Mouse (Mus musculus) myocyte (in vitro differentiated cells): ENCODE results near the gene Lrrc4c. TPM values are rescaled to one million over a fixed set of nuclear protein-coding genes. Genes with fewer than 3 reads are reported as not detected.

Experiments
- H3K27me3 ChIP-seq: one replicate; pipeline ENCODE4 v1.6.1; 2011; ENCODE audit not compliant: control insufficient read depth, insufficient read depth, insufficient read length
- H3K36me3 ChIP-seq: one replicate; pipeline ENCODE4 v1.6.1; 2011; ENCODE audit not compliant: control insufficient read depth, insufficient read depth
- H3K4me2 ChIP-seq: one replicate; pipeline ENCODE4 v1.6.1; 2011; ENCODE audit warnings: low read depth, control low read depth
- H3K4me3 ChIP-seq: one replicate; pipeline ENCODE4 v1.5.1; 2011; ENCODE audit warnings: mild to moderate bottlenecking, control low read depth, moderate library complexity
- H3K79me2 ChIP-seq: one replicate; pipeline ENCODE4 v1.6.1; 2011; ENCODE audit not compliant: control insufficient read depth, insufficient read depth
- H3ac ChIP-seq: one replicate; pipeline ENCODE4 v1.6.1; 2011; ENCODE audit not compliant: control insufficient read depth, insufficient read length
- CEBPB ChIP-seq: IDR thresholded peaks from 2 replicates; pipeline ENCODE4 v1.6.1; 2011; ENCODE audit warnings: mild to moderate bottlenecking, moderate library complexity; ENCODE audit not compliant: poor library complexity, insufficient read depth, severe bottlenecking
- E2F4 ChIP-seq: IDR thresholded peaks from one replicate; pipeline ENCODE4 v1.6.1; 2011; ENCODE audit warnings: mild to moderate bottlenecking, control low read depth, moderate library complexity; ENCODE audit not compliant: insufficient read depth
- MAX ChIP-seq: IDR thresholded peaks from one replicate; pipeline ENCODE4 v1.6.1; 2011; ENCODE audit warnings: low read depth, mild to moderate bottlenecking, control low read depth
- MYOD1 ChIP-seq, 3 experiments: IDR thresholded peaks; one replicate each; pipeline ENCODE4 v1.6.1; 2011; ENCODE audit warnings: control low read depth in 2 of 3, low read depth in 2 of 3, mild to moderate bottlenecking in 2 of 3, moderate library complexity in 1 of 3; ENCODE audit not compliant: insufficient read length in 2 of 3, control insufficient read depth in 1 of 3
- MYOG ChIP-seq, 3 experiments: IDR thresholded peaks; one replicate each; pipeline ENCODE4 v1.6.1; 2011; ENCODE audit warnings: control low read depth in 2 of 3, low read depth in 2 of 3, mild to moderate bottlenecking in 2 of 3; ENCODE audit not compliant: insufficient read length in 2 of 3, control insufficient read depth in 1 of 3, insufficient read depth in 1 of 3
- POLR2A ChIP-seq: IDR thresholded peaks from one replicate; pipeline ENCODE4 v1.6.1; 2011; ENCODE audit warnings: low read depth, mild to moderate bottlenecking, control low read depth, moderate library complexity; ENCODE audit not compliant: insufficient read length
- POLR2AphosphoS2 ChIP-seq: IDR thresholded peaks from one replicate; pipeline ENCODE4 v1.6.1; 2011; ENCODE audit warnings: low read depth, control low read depth; ENCODE audit not compliant: insufficient read length
- REST ChIP-seq: IDR thresholded peaks from one replicate; pipeline ENCODE4 v1.6.1; 2011; ENCODE audit warnings: mild to moderate bottlenecking, control low read depth, moderate library complexity; ENCODE audit not compliant: insufficient read depth, insufficient read length
- SRF ChIP-seq: IDR thresholded peaks from one replicate; pipeline ENCODE4 v1.6.1; 2011; ENCODE audit warnings: low read depth; ENCODE audit not compliant: control insufficient read depth, insufficient read length
- TCF12 ChIP-seq: IDR thresholded peaks from one replicate; pipeline ENCODE4 v1.6.1; 2011; ENCODE audit warnings: mild to moderate bottlenecking, control low read depth; ENCODE audit not compliant: poor library complexity, insufficient read depth, severe bottlenecking
- TCF3 ChIP-seq: IDR thresholded peaks from one replicate; pipeline ENCODE4 v1.6.1; 2011; ENCODE audit warnings: low read depth, control low read depth; ENCODE audit not compliant: insufficient read length
- USF1 ChIP-seq: IDR thresholded peaks from one replicate; pipeline ENCODE4 v1.6.1; 2011; ENCODE audit warnings: low read depth, mild to moderate bottlenecking, control low read depth, moderate library complexity
- polyA plus RNA-seq: library from polyadenylated mRNA; unstranded; fragments of >200 nt; fragmentation: generic; extraction: Trizol; gene quantifications from one replicate; pipeline ENCODE4 v1.2.1, GENCODE M21; 2012; ENCODE audit warnings: missing spikeins

Gene Lrrc4c
- polyA plus RNA-seq, 1 experiment = 1.1 TPM

GRCm38 (mm10) chr2:97467664-97468063, 1149.7 kb downstream of the Lrrc4c start:
- Histone ChIP-seq H3K4me2 (peak overlapping the region; percentile 63), H3K36me3 (no peaks in the 10 kb centered on the region), H3K79me2 (peaks cover 33% of the 10 kb centered on the region), H3K27me3 (no peaks in the 10 kb centered on the region), H3ac (peak overlapping the region; percentile 30), H3K4me3 (peak overlapping the region; percentile 74)
- no peak for TF ChIP-seq SRF
- TF ChIP-seq TCF3 = no peak

DNA sequence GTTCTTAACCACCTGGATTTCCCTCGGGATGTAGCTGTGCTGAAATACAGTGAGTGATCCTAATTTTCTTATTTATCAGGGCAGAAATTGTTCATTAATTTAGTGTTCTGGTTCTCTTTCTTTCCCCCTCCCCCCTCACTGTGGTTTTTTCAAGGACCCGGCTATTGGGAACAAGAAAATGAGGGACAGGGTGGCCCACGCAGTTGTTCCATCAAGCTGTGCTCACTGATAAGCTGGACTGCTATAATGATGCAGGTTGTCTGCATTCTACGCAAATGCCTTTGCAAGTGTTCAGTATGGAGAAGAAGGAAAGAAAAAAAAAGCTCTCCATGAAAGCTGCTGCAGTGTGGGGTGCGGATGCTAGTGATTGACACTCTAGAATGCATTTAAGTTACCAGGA, 1150.4 kb downstream of the Lrrc4c start:
- peaks cover 33% of the 10 kb centered on the region for H3K79me2 ChIP-seq
- H3K4me2 ChIP-seq = peak overlapping the region; percentile 63
- H3K4me3 ChIP-seq = peak overlapping the region; percentile 74
- no peaks in the 10 kb centered on the region for H3K36me3 ChIP-seq
- H3K27me3 ChIP-seq = no peaks in the 10 kb centered on the region
- no peak for TF ChIP-seq E2F4
- TF ChIP-seq MYOG (IDR thresholded peaks at IDR 0.05; ENCODE audit: control insufficient read depth in 1 of 3, insufficient read depth in 1 of 3, insufficient read length in 2 of 3, low read depth in 2 of 3) = no peak
- TF ChIP-seq MYOD1 (IDR thresholded peaks at IDR 0.05; ENCODE audit: control insufficient read depth in 1 of 3, insufficient read length in 2 of 3, low read depth in 2 of 3) = no peak
- TF ChIP-seq MAX = no peak
- no peak for TF ChIP-seq REST
- TF ChIP-seq POLR2A = no peak
- H3ac ChIP-seq = no peak overlapping the region

- TF ChIP-seq E2F4 (no peak), POLR2AphosphoS2 (no peak), REST (no peak), MAX (no peak), USF1 (no peak), TCF12 (no peak), SRF (no peak), CEBPB (no peak), MYOG (IDR thresholded peaks at IDR 0.05; ENCODE audit: control insufficient read depth in 1 of 3, insufficient read depth in 1 of 3, insufficient read length in 2 of 3, low read depth in 2 of 3) (no peak), TCF3 (no peak), MYOD1 (IDR thresholded peaks at IDR 0.05; ENCODE audit: control insufficient read depth in 1 of 3, insufficient read length in 2 of 3, low read depth in 2 of 3) (no peak), POLR2A (no peak)
- H3K79me2 ChIP-seq = peaks cover 37% of the 10 kb centered on the region
- H3K36me3 ChIP-seq = no peaks in the 10 kb centered on the region
- H3K4me2 ChIP-seq = peak overlapping the region; percentile 63
- no peak overlapping the region for H3ac ChIP-seq
- H3K27me3 ChIP-seq = no peaks in the 10 kb centered on the region
- peak overlapping the region; percentile 74 for H3K4me3 ChIP-seq
Observed at GRCm38 (mm10) chr2:97469396-97469795, 1151.4 kb downstream of the Lrrc4c start.

GRCm38 (mm10) chr2:97478175-97478924, 1160.4 kb downstream of the Lrrc4c start:
- peaks cover 4% of the 10 kb centered on the region for H3K79me2 ChIP-seq
- H3K4me3 ChIP-seq = no peak overlapping the region
- no peaks in the 10 kb centered on the region for H3K36me3 ChIP-seq
- no peak overlapping the region for H3ac ChIP-seq
- no peaks in the 10 kb centered on the region for H3K27me3 ChIP-seq
- TF ChIP-seq MAX (no peak), E2F4 (no peak), USF1 (no peak), REST (no peak), POLR2AphosphoS2 (no peak), TCF12 (no peak), SRF (no peak), TCF3 (no peak), MYOG (IDR thresholded peaks at IDR 0.05; ENCODE audit: control insufficient read depth in 1 of 3, insufficient read depth in 1 of 3, insufficient read length in 2 of 3, low read depth in 2 of 3) (no peak), CEBPB (no peak), POLR2A (no peak), MYOD1 (IDR thresholded peaks at IDR 0.05; ENCODE audit: control insufficient read depth in 1 of 3, insufficient read length in 2 of 3, low read depth in 2 of 3) (no peak)
- no peak overlapping the region for H3K4me2 ChIP-seq

DNA sequence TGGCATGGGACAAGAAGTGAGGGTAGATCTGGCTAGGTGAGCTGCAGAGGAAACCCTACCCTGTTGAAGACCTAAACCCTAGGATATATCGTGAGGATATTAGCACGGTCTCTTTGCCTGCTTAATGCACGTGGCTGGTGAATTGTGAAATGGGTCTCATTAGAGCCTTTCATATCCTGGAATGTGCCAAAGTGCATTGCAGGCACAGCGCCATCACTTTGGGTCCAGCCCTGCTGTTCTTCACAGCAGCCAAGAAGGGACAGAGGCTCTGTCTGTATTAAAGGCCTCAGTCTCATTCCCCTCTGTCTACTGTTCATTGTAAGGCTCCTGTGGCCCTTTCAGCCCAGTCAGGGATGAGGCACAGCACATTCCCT, 1160.9 kb downstream of the Lrrc4c start:
- H3K79me2 ChIP-seq = peaks cover 2% of the 10 kb centered on the region
- TF ChIP-seq POLR2AphosphoS2 (no peak), E2F4 (no peak), SRF (no peak), POLR2A (no peak), TCF3 (no peak), MYOG (IDR thresholded peaks at IDR 0.05; ENCODE audit: control insufficient read depth in 1 of 3, insufficient read depth in 1 of 3, insufficient read length in 2 of 3, low read depth in 2 of 3) (no peak), TCF12 (no peak), REST (no peak), MYOD1 (IDR thresholded peaks at IDR 0.05; ENCODE audit: control insufficient read depth in 1 of 3, insufficient read length in 2 of 3, low read depth in 2 of 3) (no peak)
- no peaks in the 10 kb centered on the region for H3K36me3 ChIP-seq

More for the DNA sequence above, 1160.9 kb downstream of the Lrrc4c start:
- no peak overlapping the region for H3K4me2 ChIP-seq
- H3K4me3 ChIP-seq = no peak overlapping the region
- no peak overlapping the region for H3ac ChIP-seq
- no peaks in the 10 kb centered on the region for H3K27me3 ChIP-seq
